Mouse (Mus musculus) kidney, embryonic 16.5 days (tissue): ENCODE measurements around the gene Txnip. TPM values are rescaled to one million over a fixed set of nuclear protein-coding genes. Genes with fewer than 3 reads are reported as not detected.

Source experiments
- ATAC-seq: fragments of 200-750 bp; cut with Nextera tagmentation; 2 replicates; pipeline ENCODE4 v1.8.0; 2017; ENCODE audit warnings: moderate TSS enrichment; ENCODE audit not compliant: low FRiP score, low TSS enrichment
- H3K27ac ChIP-seq: fragments of 300-500 bp; sonication (generic); 2 replicates; pipeline ENCODE4 v1.5.1; 2014; ENCODE audit warnings: low read length
- H3K27me3 ChIP-seq: fragments of 300-500 bp; sonication (generic); 2 replicates; pipeline ENCODE4 v1.6.1; 2014; ENCODE audit warnings: low read length, control low read depth, mixed read lengths; ENCODE audit not compliant: insufficient read depth
- H3K36me3 ChIP-seq: fragments of 300-500 bp; sonication (generic); 2 replicates; pipeline ENCODE4 v1.6.1; 2014; ENCODE audit warnings: low read length, control low read depth, mixed read lengths; ENCODE audit not compliant: insufficient read depth
- H3K4me1 ChIP-seq: fragments of 300-500 bp; sonication (generic); 2 replicates; pipeline ENCODE4 v1.6.1; 2014; ENCODE audit warnings: low read length, control low read depth, mixed read lengths; ENCODE audit not compliant: insufficient read depth
- H3K4me2 ChIP-seq: fragments of 300-500 bp; sonication (generic); replicated peaks from 2 replicates; pipeline ENCODE4 v1.6.1; 2014; ENCODE audit warnings: low read depth, low read length
- H3K4me3 ChIP-seq: fragments of 300-500 bp; sonication (generic); 2 replicates; pipeline ENCODE4 v1.5.1; 2014; ENCODE audit warnings: mild to moderate bottlenecking, low read length
- H3K9ac ChIP-seq: fragments of 300-500 bp; sonication (generic); replicated peaks from 2 replicates; pipeline ENCODE4 v1.6.1; 2014; ENCODE audit warnings: low read length
- H3K9me3 ChIP-seq: fragments of 300-500 bp; sonication (generic); 2 replicates; pipeline ENCODE4 v1.6.1; 2016; ENCODE audit warnings: low read length, control low read depth
- WGBS: fragments of 180-500 bp; shearing (Covaris S2); extraction: QIAGEN DNeasy Blood & Tissue Kit; methylation state at CpG from one replicate; pipeline ENCODE4 v1.1.7; 2014; 5-methylcytosine and 5-hydroxymethylcytosine counted together
- polyA plus RNA-seq: library from polyadenylated mRNA; unstranded; fragments of >200 nt; fragmentation: Nextera tagmentation; extraction: Ambion mirVana; gene quantifications from 2 replicates; pipeline ENCODE4 v1.2.1, GENCODE M21; 2015

The Txnip gene
- polyA plus RNA-seq, 1 experiment from 2014 or later, result 197 TPM

DNA sequence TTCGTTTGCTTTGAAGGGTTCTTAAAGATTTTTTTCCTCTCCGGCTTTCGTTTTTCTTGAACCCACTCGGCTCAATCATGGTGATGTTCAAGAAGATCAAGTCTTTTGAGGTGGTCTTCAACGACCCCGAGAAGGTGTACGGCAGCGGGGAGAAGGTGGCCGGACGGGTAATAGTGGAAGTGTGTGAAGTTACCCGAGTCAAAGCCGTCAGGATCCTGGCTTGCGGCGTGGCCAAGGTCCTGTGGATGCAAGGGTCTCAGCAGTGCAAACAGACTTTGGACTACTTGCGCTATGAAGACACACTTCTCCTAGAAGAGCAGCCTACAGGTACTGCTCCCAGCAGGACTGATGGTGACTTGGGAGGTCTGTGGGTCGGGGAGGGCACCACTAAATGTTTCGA, 402 bp downstream of the Txnip start:
- no peak; the same call in 1 of the 2 replicates for ATAC-seq
- H3K36me3 ChIP-seq, result peaks cover 20% of the 10 kb centered on the region
- 0% methylated on average over 17 of the region's 17 CpGs for WGBS
- peaks cover 54% of the 10 kb centered on the region for H3K4me1 ChIP-seq
- H3K27me3 ChIP-seq, result no peaks in the 10 kb centered on the region
- H3K9ac ChIP-seq, result peak overlapping the region; percentile 97
- H3K27ac ChIP-seq, result peak overlapping the region; percentile 97
- peak overlapping the region; percentile 73 for H3K4me2 ChIP-seq
- peak overlapping the region; percentile 93 for H3K4me3 ChIP-seq
- H3K9me3 ChIP-seq, result no peaks in the 10 kb centered on the region

DNA sequence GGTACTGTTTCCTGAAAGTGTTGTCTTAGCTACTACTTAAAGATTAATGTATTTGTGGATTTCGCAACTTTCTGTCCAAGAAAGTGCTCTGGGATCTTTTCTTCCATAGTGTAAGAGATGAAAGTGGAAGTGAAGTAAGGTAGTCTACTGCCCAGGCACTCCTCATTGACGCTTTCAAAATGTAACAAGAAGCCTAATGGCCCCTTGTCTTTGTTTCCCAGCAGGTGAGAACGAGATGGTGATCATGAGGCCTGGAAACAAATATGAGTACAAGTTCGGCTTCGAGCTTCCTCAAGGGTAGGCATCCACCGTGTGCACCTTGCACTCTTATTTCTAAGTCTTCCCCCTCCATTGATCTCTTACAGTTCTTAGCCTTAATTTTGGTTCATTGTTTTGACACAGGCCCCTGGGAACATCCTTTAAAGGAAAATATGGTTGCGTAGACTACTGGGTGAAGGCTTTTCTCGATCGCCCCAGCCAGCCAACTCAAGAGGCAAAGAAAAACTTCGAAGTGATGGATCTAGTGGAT, 975 bp downstream of the Txnip start:
- Histone ChIP-seq H3K27ac (peak overlapping the region; percentile 97), H3K36me3 (peaks cover 20% of the 10 kb centered on the region), H3K4me3 (peak overlapping the region; percentile 93), H3K9ac (peak overlapping the region; percentile 97), H3K9me3 (no peaks in the 10 kb centered on the region), H3K4me2 (peak overlapping the region; percentile 73), H3K27me3 (no peaks in the 10 kb centered on the region), H3K4me1 (peaks cover 54% of the 10 kb centered on the region)
- WGBS, result 18% methylated on average over 10 of the region's 10 CpGs
- ATAC-seq, result no peak

DNA sequence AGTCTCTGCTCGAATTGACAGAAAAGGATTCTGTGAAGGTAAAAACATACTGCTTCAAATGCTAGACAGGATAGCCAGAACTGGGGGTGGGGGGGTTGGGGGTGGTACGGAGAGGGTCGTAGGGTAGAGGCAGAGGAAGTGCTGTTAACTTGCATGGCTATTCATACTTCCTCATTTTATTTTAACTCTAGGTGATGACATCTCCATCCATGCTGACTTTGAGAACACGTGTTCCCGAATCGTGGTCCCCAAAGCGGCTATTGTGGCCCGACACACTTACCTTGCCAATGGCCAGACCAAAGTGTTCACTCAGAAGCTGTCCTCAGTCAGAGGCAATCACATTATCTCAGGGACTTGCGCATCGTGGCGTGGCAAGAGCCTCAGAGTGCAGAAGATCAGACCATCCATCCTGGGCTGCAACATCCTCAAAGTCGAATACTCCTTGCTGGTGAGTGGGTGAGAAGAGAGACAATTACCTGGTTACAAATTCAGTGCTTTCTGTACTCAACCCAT, 1.7 kb downstream of the Txnip start:
- H3K36me3 ChIP-seq, result peaks cover 20% of the 10 kb centered on the region
- WGBS, result 60% methylated on average over 12 of the region's 12 CpGs
- no peak for ATAC-seq
- H3K4me1 ChIP-seq, result peaks cover 60% of the 10 kb centered on the region
- H3K9me3 ChIP-seq, result no peaks in the 10 kb centered on the region
- H3K27me3 ChIP-seq, result no peaks in the 10 kb centered on the region
- peak overlapping the region; percentile 97 for H3K9ac ChIP-seq
- peak overlapping the region; percentile 75; the same call in 1 of the 2 replicates for H3K27ac ChIP-seq
- peak overlapping the region; percentile 93 for H3K4me3 ChIP-seq
- peak overlapping the region; percentile 73 for H3K4me2 ChIP-seq

DNA sequence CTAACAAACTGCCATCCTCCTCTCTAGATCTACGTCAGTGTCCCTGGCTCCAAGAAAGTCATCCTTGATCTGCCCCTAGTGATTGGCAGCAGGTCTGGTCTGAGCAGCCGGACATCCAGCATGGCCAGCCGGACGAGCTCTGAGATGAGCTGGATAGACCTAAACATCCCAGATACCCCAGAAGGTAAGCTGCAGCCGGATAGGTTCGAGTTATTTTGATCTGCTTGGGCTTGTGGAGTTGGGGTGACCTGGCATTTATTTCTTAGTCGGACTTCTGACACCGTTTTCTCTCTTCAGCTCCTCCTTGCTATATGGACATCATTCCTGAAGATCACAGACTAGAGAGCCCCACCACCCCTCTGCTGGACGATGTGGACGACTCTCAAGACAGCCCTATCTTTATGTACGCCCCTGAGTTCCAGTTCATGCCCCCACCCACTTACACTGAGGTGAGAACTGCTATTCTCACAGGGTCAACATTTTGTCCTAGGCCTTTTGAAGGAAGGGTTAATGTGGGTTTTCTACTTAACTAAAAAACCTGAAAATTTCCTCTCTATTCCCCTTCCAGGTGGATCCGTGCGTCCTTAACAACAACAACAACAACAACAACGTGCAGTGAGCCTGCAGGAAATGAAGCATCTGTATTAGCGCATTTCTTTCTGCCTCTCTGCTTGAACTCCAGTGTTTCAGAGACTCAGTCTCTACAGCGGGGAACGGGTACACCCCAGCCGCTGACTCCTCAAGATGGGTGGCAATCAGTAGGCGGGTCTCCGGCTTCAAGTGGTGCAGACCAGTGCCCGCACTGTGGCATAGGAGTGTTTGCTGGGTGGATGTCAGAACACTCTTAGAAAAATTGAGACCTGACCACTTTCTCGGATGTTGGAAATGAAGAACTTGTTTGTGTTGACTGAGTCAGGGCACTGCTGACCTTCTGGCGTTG, 2.4 kb downstream of the Txnip start:
- Histone ChIP-seq H3K4me1 (peaks cover 60% of the 10 kb centered on the region), H3K27me3 (no peaks in the 10 kb centered on the region), H3K4me3 (peak overlapping the region; percentile 93), H3K9ac (peak overlapping the region; percentile 97), H3K9me3 (no peaks in the 10 kb centered on the region), H3K27ac (peak overlapping the region; percentile 75), H3K36me3 (peaks cover 20% of the 10 kb centered on the region), H3K4me2 (peak overlapping the region; percentile 73)
- WGBS, result 62% methylated on average over 23 of the region's 23 CpGs
- ATAC-seq, result no peak

DNA sequence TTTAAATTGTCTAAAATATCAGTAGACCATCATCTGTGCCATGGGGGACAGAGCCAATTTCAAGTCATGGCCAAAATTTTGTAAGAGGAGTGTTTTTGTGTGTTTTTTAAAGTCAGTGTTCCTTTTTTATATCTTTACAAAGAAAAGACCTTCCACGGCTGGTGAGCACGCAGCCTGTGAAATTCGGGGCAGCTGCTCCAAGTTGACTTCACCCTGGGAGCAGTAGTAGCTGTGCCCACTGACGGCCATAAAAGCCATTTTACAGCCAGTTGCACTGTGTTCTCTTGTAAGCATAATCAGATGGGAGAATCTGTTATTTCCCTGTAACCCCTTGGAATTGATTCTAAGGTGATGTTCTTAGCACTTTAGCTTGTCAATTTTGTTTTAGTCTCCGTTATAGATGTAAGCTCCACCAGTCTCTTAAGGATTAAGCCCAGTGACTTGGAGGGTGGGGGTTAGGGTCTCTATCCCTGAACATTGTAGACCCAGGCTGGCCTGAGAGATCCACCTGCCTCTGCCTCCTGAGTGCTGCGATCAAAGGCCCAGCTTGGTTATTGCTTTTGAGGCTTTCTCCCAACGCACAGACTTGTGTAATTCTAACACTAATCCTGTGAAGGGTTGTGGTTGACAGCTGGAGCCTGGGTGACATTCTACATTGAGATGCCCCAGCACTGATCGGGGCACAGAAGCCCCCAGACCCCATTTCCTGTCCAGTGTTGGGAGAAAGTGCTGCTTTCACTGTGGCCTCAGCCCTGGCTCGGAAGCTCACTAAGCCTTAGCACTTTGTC, 3.3 kb downstream of the Txnip start:
- H3K9ac ChIP-seq, result peak overlapping the region; percentile 97
- H3K9me3 ChIP-seq, result no peaks in the 10 kb centered on the region
- H3K4me2 ChIP-seq, result peak overlapping the region; percentile 73
- WGBS, result 66% methylated on average over 9 of the region's 9 CpGs
- peaks cover 20% of the 10 kb centered on the region for H3K36me3 ChIP-seq
- peak overlapping the region; percentile 93 for H3K4me3 ChIP-seq
- H3K27me3 ChIP-seq, result no peaks in the 10 kb centered on the region
- H3K27ac ChIP-seq, result peak overlapping the region; percentile 75
- peaks cover 52% of the 10 kb centered on the region for H3K4me1 ChIP-seq
- no peak for ATAC-seq

DNA sequence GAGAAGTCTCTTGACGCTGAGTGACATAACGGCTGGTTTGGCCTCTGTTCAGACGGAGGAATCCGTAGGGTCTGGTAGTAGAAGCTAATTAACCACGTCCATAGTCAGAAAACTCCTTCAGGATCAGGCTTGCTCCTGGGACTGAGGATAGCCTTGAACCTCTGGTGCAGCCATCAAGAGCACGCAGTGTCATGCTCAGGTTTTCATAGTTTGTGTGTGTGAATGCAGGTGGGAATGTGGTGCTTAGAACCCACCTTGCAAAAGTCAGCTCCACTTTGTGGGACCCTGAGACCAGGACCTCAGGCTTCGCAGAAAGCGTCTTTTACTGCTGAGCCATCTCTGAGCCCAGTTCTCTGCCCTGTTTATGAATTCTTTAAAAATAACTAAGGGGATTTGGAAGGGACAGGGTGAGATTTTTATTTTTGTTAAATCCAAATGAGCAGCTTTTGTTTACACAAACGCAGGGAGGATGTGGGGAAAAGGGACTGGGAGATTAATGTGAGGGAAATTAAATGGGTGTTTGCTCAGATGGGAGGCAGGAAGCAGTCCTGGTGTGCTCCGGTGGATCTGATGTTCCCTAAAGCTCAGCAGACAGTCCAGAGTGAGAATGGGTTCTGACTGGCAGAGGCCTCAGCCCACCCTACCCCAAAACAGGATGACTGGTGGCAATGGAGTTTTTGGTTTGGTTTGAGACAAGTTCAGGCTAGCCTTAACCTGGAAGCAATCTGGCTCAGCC, 4.4 kb downstream of the Txnip start:
- Histone ChIP-seq H3K4me1 (peaks cover 47% of the 10 kb centered on the region), H3K9ac (peak overlapping the region; percentile 56), H3K36me3 (peaks cover 20% of the 10 kb centered on the region), H3K27me3 (no peaks in the 10 kb centered on the region), H3K27ac (peak overlapping the region; percentile 84), H3K4me2 (peak overlapping the region; percentile 73), H3K9me3 (no peaks in the 10 kb centered on the region), H3K4me3 (peak overlapping the region; percentile 93)
- 31% methylated on average over 10 of the region's 10 CpGs for whole genome bisulfite sequencing
- ATAC-seq, result no peak

DNA sequence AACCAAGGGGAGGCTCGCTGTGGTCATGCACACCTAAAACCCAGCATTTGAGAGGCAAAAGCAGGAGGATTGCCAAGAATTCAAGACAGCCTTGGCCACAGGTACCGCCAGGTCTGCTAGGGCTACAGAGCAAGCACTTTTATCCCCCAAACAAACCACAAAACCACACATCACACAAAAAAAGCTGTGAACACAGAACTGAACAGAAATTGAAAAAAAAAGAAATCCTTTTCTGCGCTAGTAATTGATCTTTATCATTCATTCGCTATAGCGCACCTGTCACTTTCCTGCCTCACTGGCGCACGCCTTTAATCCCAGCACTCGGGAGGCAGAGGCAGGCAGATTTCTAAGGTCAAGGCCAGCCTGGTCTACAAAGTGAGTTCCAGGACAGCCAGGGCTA, 5.5 kb downstream of the Txnip start:
- Histone ChIP-seq H3K9me3 (no peaks in the 10 kb centered on the region), H3K4me3 (no peak overlapping the region), H3K36me3 (peaks cover 20% of the 10 kb centered on the region), H3K4me2 (no peak overlapping the region), H3K27ac (peak overlapping the region; percentile 86; the same call in 1 of the 2 replicates), H3K9ac (no peak overlapping the region), H3K4me1 (peaks cover 46% of the 10 kb centered on the region), H3K27me3 (no peaks in the 10 kb centered on the region)
- 89% methylated on average over 8 of the region's 8 CpGs for WGBS
- no peak for ATAC-seq

DNA sequence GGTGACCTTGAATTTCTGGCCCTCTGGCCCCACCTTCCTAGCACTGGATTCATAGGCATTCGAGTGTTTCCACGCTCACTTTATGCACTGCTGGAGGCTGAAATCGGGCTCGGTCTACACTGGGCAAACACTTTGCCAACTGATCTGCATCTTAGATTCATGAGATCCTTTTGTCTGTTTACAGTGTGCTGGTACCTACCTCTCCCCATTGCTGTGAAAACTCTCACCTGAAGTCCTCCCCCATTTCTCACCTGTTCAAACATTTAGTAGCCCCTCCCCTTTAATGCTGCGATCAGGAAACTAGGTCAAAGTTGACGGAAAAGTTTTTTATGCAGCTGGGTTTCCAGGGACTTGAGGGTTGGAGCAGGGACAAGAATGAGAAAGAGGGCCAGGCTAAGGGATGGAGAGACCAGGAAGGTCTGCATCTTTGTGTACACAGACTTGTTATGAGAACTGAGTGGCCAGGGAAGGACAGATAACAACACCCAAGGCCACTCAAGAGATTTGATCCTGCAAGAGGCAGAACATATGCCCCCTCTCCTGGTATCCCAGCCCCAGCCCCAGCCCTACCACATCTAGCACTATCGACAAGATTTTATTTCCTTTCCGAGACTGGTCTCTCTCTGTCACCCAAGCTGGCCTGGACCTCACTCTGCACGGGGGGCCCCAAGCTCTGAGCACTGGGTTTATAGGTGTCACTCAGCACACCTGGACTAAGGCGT, 6.3 kb downstream of the Txnip start:
- peaks cover 20% of the 10 kb centered on the region for H3K36me3 ChIP-seq
- peaks cover 46% of the 10 kb centered on the region for H3K4me1 ChIP-seq
- ATAC-seq, result peak; percentile 46
- peak overlapping the region; percentile 36 for H3K4me2 ChIP-seq
- WGBS, result 29% methylated on average over 10 of the region's 10 CpGs
- peak overlapping the region; percentile 86 for H3K27ac ChIP-seq
- no peaks in the 10 kb centered on the region for H3K27me3 ChIP-seq
- peak overlapping the region; percentile 33; the same call in 1 of the 2 replicates for H3K9ac ChIP-seq
- no peak overlapping the region; the same call in 1 of the 2 replicates for H3K4me3 ChIP-seq
- no peaks in the 10 kb centered on the region for H3K9me3 ChIP-seq
